Mouse (Mus musculus): ENCODE data around the gene Mrps24. TPM values are rescaled to one million over a fixed set of nuclear protein-coding genes. Genes with fewer than 3 reads are reported as not detected.

Gene Mrps24
- 121 TPM for polyA plus RNA-seq (2017; shearing (Covaris generic))

DNA sequence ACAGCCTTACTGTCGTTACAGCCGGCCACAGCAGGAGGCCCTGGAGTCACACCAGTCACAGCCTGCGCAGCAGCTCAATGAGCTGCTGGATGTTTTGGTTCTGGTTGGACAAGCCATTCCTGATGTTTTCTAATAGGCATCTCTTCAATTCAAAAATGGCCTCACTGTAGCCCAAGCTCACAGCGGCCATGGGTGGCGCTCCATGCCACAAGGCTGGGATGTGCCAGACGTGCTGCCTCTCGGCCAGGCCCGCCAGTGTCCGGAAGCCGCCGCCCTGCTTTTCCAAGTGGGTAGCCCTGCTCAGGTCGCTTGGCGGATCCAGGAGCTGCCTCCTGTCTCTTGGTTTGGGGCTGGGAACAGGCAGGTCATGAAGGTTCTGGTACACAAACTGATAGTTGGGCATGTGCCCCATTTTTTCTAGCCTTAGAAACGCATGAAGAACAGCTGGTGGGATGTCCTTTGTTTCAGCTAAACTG, at the start of gene Mrps24:
Gene Mrps24 (minus strand): TSS at position 51 of the 476 bp plus-strand sequence.

DNA sequence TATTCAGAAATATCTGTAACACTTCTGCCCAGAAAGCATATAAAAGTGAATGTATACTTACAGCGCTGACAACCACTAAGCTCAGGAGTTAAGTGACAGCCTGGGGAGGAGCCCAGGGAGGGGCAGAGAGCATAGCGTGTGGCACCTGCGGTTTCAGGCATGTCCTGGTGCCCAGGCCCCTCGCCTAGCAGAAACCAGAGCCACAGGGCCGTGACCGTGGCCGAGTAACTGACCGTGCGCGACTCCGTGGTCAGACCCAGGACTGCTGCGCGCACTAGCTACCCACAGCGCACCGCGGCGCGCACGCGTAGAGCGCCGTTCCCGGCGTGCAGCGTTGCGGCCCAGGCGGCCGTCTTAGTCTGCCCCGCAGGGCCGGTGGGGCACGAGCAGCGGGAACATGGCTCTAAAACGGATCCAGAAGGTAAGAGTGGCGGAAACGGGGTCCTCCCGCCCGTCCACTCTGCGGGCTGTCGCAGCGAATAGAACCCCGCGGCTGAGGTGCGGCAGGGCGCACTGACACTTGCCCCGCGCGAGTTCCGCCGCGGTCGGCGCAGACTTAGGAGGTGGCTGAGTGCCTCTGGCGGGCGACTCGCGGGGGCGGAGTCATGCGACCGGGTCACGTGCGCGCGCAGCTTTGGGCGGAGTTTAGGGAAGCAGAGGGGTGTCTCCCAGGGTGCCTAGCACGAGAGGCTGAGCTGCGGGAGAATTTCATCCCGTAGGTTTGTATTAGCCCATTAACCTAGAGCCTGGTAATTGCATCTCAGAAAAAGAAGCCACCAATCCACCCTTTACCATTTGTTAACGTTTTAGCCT, 46.5 kb upstream of the Mrps24 start, which contains the start of gene Urgcp:
Gene Urgcp (minus strand): TSS at position 557 of the 813 bp plus-strand sequence.

Other genes starting within 250 kb of the Mrps24 start
- 238 TPM for gene Xbp1, start 195.0 kb downstream of the Mrps24 start, polyA plus RNA-seq (2017; shearing (Covaris generic))
- 166 TPM for gene Ccdc117, start 173.5 kb downstream of the Mrps24 start, polyA plus RNA-seq (2017; shearing (Covaris generic))
- gene Ankrd36, start 146.0 kb downstream of the Mrps24 start, polyA plus RNA-seq (2017; shearing (Covaris generic)), result not detected
- gene Urgcp, start 46.7 kb upstream of the Mrps24 start, polyA plus RNA-seq (2017; shearing (Covaris generic)), result 29.8 TPM
- gene Dbnl, start 72.8 kb upstream of the Mrps24 start, polyA plus RNA-seq (2017; shearing (Covaris generic)), result 163 TPM
- gene Pgam2, start 88.1 kb upstream of the Mrps24 start, polyA plus RNA-seq (2017; shearing (Covaris generic)), result 2.5 TPM
- gene Polm, start 122.3 kb upstream of the Mrps24 start, polyA plus RNA-seq (2017; shearing (Covaris generic)), result 12.9 TPM
- gene Aebp1, start 146.3 kb upstream of the Mrps24 start, polyA plus RNA-seq (2017; shearing (Covaris generic)), result 0.14 TPM
- 70.6 TPM for gene Pold2, start 162.6 kb upstream of the Mrps24 start, polyA plus RNA-seq (2017; shearing (Covaris generic))
- gene Myl7, start 183.1 kb upstream of the Mrps24 start, polyA plus RNA-seq (2017; shearing (Covaris generic)), result not detected
- gene Gck, start 234.4 kb upstream of the Mrps24 start, polyA plus RNA-seq (2017; shearing (Covaris generic)), result not detected
- gene Ykt6, start 240.0 kb upstream of the Mrps24 start, polyA plus RNA-seq (2017; shearing (Covaris generic)), result 34.7 TPM